Mouse (Mus musculus): ENCODE data around the gene Cmtm1.

- peak; percentile 34 for TF ChIP-seq CTCF (IDR thresholded peaks at IDR 0.05; ENCODE audit: low read depth)
- TF ChIP-seq EP300 (IDR thresholded peaks at IDR 0.05; ENCODE audit: low read depth), result no peak
These were observed 59.2 kb downstream of the Cmtm1 start, which contains the start of gene Cklf for GRCm38 (mm10) chr8:104250439-104251367.
